Mouse (Mus musculus) thymus, adult 2 months (tissue): Measurements from ENCODE around the gene Cryzl2.

Experiments
- CTCF ChIP-seq: fragments of 200-500 bp; IDR thresholded peaks from 2 replicates; pipeline ENCODE4 v1.5.1; 2012; ENCODE audit warnings: mild to moderate bottlenecking, control low read depth, low read length, moderate library complexity, borderline replicate concordance; ENCODE audit not compliant: control insufficient read depth, poor library complexity, insufficient read depth; ENCODE audit errors: extremely low read depth
- POLR2A ChIP-seq: fragments of 200-500 bp; IDR thresholded peaks from 2 replicates; pipeline ENCODE4 v1.6.1; 2012; ENCODE audit warnings: mild to moderate bottlenecking, low read length, control low read depth, moderate library complexity; ENCODE audit not compliant: control insufficient read depth, poor library complexity, insufficient read depth; ENCODE audit errors: extremely low read depth

DNA sequence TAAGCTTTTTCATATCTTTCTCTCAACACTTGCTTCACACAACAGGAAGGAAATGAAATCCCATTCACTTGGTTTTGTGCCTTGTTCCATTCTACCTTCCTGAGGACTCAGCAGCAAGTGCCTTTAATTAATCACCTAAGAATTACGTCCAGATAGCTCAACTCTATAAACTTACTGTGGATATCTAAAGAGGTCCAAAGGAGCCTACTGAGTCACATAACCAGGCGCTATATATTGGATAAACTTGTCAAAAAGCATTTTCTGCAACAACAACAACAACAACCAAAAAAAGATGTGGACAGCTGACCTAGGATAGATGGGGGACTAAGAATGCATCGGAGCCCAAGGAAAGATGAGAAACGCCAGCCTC lies 47.1 kb upstream of the Cryzl2 start:
- TF ChIP-seq CTCF (no peak), POLR2A (no peak)
